Mouse (Mus musculus) MEL (cell line): ENCODE measurements around the gene Ddt.

Source experiments
- CTCF ChIP-seq, 3 experiments: IDR thresholded peaks in 2 of 3; conservative IDR thresholded peaks in 1 of 3; 2 replicates each; pipeline ENCODE4 v1.5.1; 2011 to 2012; ENCODE audit warnings: low read length in 3 of 3, low read depth in 2 of 3, mild to moderate bottlenecking in 2 of 3, improper control_type of control experiment in 1 of 3, inconsistent platforms in 1 of 3, mixed read lengths in 1 of 3, moderate library complexity in 1 of 3; ENCODE audit not compliant: control insufficient read depth in 1 of 3, insufficient read depth in 1 of 3, poor library complexity in 1 of 3, severe bottlenecking in 1 of 3
- ELF1 ChIP-seq: IDR thresholded peaks from 2 replicates; pipeline ENCODE4 v1.6.1; 2014; ENCODE audit warnings: low read depth, mild to moderate bottlenecking, inconsistent platforms, low read length, improper control_type of control experiment, moderate library complexity
- GABPA ChIP-seq: IDR thresholded peaks from 2 replicates; pipeline ENCODE4 v1.6.1; 2012; ENCODE audit warnings: low read depth, mild to moderate bottlenecking, inconsistent platforms, low read length, improper control_type of control experiment, moderate library complexity
- MAFK ChIP-seq: IDR thresholded peaks from 2 replicates; pipeline ENCODE4 v1.6.1; 2011; ENCODE audit warnings: low read depth, mild to moderate bottlenecking, low read length, improper control_type of control experiment, borderline replicate concordance
- POLR2A ChIP-seq, 2 experiments: IDR thresholded peaks; 2 replicates each; pipeline ENCODE4 v1.6.1; 2011 to 2012; ENCODE audit warnings: low read length in 2 of 2, mild to moderate bottlenecking in 2 of 2, control low read depth in 1 of 2, improper control_type of control experiment in 1 of 2, low read depth in 1 of 2, moderate library complexity in 1 of 2; ENCODE audit not compliant: control insufficient read depth in 1 of 2, insufficient read depth in 1 of 2, poor library complexity in 1 of 2
- RAD21 ChIP-seq: IDR thresholded peaks from 2 replicates; pipeline ENCODE4 v1.6.1; 2011; ENCODE audit warnings: mild to moderate bottlenecking, low read depth, low read length, improper control_type of control experiment
- TBP ChIP-seq: IDR thresholded peaks from 2 replicates; pipeline ENCODE4 v1.8.0; 2011; ENCODE audit warnings: low read depth, low read length, improper control_type of control experiment
- USF1 ChIP-seq: IDR thresholded peaks from 2 replicates; pipeline ENCODE4 v1.6.1; 2014; ENCODE audit warnings: low read depth, mild to moderate bottlenecking, inconsistent platforms, low read length, improper control_type of control experiment, moderate library complexity

- TF ChIP-seq MAFK (no peak), GABPA (no peak), CTCF (IDR thresholded peaks at IDR 0.05 in 2 of 3, conservative IDR thresholded peaks at IDR 0.05 in 1 of 3; ENCODE audit: control insufficient read depth in 1 of 3, insufficient read depth in 1 of 3, low read depth in 2 of 3, low read length in 3 of 3, poor library complexity in 1 of 3, severe bottlenecking in 1 of 3) (no peak), POLR2A (IDR thresholded peaks at IDR 0.05; ENCODE audit: control insufficient read depth in 1 of 2, insufficient read depth in 1 of 2, low read depth in 1 of 2, low read length in 2 of 2, poor library complexity in 1 of 2) (no peak), ELF1 (no peak), TBP (no peak), RAD21 (no peak), USF1 (no peak)
Measured at GRCm38 (mm10) chr10:75725449-75725848, 47.8 kb downstream of the Ddt start.
